Mouse (Mus musculus) myocyte (in vitro differentiated cells): Measurements from ENCODE around the gene Prex1. TPM values are rescaled to one million over a fixed set of nuclear protein-coding genes. Genes with fewer than 3 reads are reported as not detected.

Experiments used
- H3K27me3 ChIP-seq: one replicate; pipeline ENCODE4 v1.6.1; 2011; ENCODE audit not compliant: control insufficient read depth, insufficient read depth, insufficient read length
- H3K36me3 ChIP-seq: one replicate; pipeline ENCODE4 v1.6.1; 2011; ENCODE audit not compliant: control insufficient read depth, insufficient read depth
- H3K4me2 ChIP-seq: one replicate; pipeline ENCODE4 v1.6.1; 2011; ENCODE audit warnings: low read depth, control low read depth
- H3K4me3 ChIP-seq: one replicate; pipeline ENCODE4 v1.5.1; 2011; ENCODE audit warnings: mild to moderate bottlenecking, control low read depth, moderate library complexity
- H3K79me2 ChIP-seq: one replicate; pipeline ENCODE4 v1.6.1; 2011; ENCODE audit not compliant: control insufficient read depth, insufficient read depth
- H3ac ChIP-seq: one replicate; pipeline ENCODE4 v1.6.1; 2011; ENCODE audit not compliant: control insufficient read depth, insufficient read length
- CEBPB ChIP-seq: IDR thresholded peaks from 2 replicates; pipeline ENCODE4 v1.6.1; 2011; ENCODE audit warnings: mild to moderate bottlenecking, moderate library complexity; ENCODE audit not compliant: poor library complexity, insufficient read depth, severe bottlenecking
- E2F4 ChIP-seq: IDR thresholded peaks from one replicate; pipeline ENCODE4 v1.6.1; 2011; ENCODE audit warnings: mild to moderate bottlenecking, control low read depth, moderate library complexity; ENCODE audit not compliant: insufficient read depth
- MAX ChIP-seq: IDR thresholded peaks from one replicate; pipeline ENCODE4 v1.6.1; 2011; ENCODE audit warnings: low read depth, mild to moderate bottlenecking, control low read depth
- MYOD1 ChIP-seq, 3 experiments: IDR thresholded peaks; one replicate each; pipeline ENCODE4 v1.6.1; 2011; ENCODE audit warnings: control low read depth in 2 of 3, low read depth in 2 of 3, mild to moderate bottlenecking in 2 of 3, moderate library complexity in 1 of 3; ENCODE audit not compliant: insufficient read length in 2 of 3, control insufficient read depth in 1 of 3
- MYOG ChIP-seq, 3 experiments: IDR thresholded peaks; one replicate each; pipeline ENCODE4 v1.6.1; 2011; ENCODE audit warnings: control low read depth in 2 of 3, low read depth in 2 of 3, mild to moderate bottlenecking in 2 of 3; ENCODE audit not compliant: insufficient read length in 2 of 3, control insufficient read depth in 1 of 3, insufficient read depth in 1 of 3
- POLR2A ChIP-seq: IDR thresholded peaks from one replicate; pipeline ENCODE4 v1.6.1; 2011; ENCODE audit warnings: low read depth, mild to moderate bottlenecking, control low read depth, moderate library complexity; ENCODE audit not compliant: insufficient read length
- POLR2AphosphoS2 ChIP-seq: IDR thresholded peaks from one replicate; pipeline ENCODE4 v1.6.1; 2011; ENCODE audit warnings: low read depth, control low read depth; ENCODE audit not compliant: insufficient read length
- REST ChIP-seq: IDR thresholded peaks from one replicate; pipeline ENCODE4 v1.6.1; 2011; ENCODE audit warnings: mild to moderate bottlenecking, control low read depth, moderate library complexity; ENCODE audit not compliant: insufficient read depth, insufficient read length
- SRF ChIP-seq: IDR thresholded peaks from one replicate; pipeline ENCODE4 v1.6.1; 2011; ENCODE audit warnings: low read depth; ENCODE audit not compliant: control insufficient read depth, insufficient read length
- TCF12 ChIP-seq: IDR thresholded peaks from one replicate; pipeline ENCODE4 v1.6.1; 2011; ENCODE audit warnings: mild to moderate bottlenecking, control low read depth; ENCODE audit not compliant: poor library complexity, insufficient read depth, severe bottlenecking
- TCF3 ChIP-seq: IDR thresholded peaks from one replicate; pipeline ENCODE4 v1.6.1; 2011; ENCODE audit warnings: low read depth, control low read depth; ENCODE audit not compliant: insufficient read length
- USF1 ChIP-seq: IDR thresholded peaks from one replicate; pipeline ENCODE4 v1.6.1; 2011; ENCODE audit warnings: low read depth, mild to moderate bottlenecking, control low read depth, moderate library complexity
- polyA plus RNA-seq: library from polyadenylated mRNA; unstranded; fragments of >200 nt; fragmentation: generic; extraction: Trizol; gene quantifications from one replicate; pipeline ENCODE4 v1.2.1, GENCODE M21; 2012; ENCODE audit warnings: missing spikeins

Gene Prex1
- polyA plus RNA-seq, 1 experiment, result 0.17 TPM

GRCm38 (mm10) chr2:166622590-166622989 is 91.0 kb downstream of the Prex1 start:
- Histone ChIP-seq H3K4me3 (no peak overlapping the region), H3ac (no peak overlapping the region), H3K4me2 (no peak overlapping the region), H3K79me2 (no peaks in the 10 kb centered on the region), H3K36me3 (no peaks in the 10 kb centered on the region), H3K27me3 (peaks cover 39% of the 10 kb centered on the region)
- TF ChIP-seq TCF3, result no peak
- no peak for TF ChIP-seq MAX
- TF ChIP-seq USF1, result no peak
- TF ChIP-seq CEBPB, result no peak
- no peak for TF ChIP-seq E2F4
- TF ChIP-seq POLR2AphosphoS2, result no peak
- no peak for TF ChIP-seq SRF
- TF ChIP-seq REST, result no peak

DNA sequence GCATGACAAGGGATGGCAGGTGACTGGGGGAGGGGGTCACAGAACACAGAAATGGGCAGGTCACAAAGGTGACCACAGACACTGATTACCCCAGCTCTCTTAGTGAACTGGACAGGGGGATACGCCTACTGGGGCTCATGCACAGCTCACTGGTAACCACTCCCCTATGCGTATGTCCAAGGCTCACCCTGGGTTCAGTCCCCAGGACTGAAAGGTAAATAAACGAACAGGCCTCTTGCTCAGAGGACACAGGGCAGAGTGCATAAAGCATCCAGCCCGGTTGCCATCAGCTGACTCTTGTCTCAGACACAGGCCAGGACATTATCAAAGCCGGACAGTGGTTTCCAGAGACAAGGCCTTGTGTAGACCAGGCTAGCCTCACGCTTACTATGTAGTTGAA is 91.6 kb downstream of the Prex1 start:
- Histone ChIP-seq H3K27me3 (peaks cover 41% of the 10 kb centered on the region), H3K36me3 (no peaks in the 10 kb centered on the region), H3K79me2 (no peaks in the 10 kb centered on the region), H3K4me2 (no peak overlapping the region), H3K4me3 (no peak overlapping the region), H3ac (no peak overlapping the region)
- TF ChIP-seq CEBPB (no peak), MYOG (IDR thresholded peaks at IDR 0.05; ENCODE audit: control insufficient read depth in 1 of 3, insufficient read depth in 1 of 3, insufficient read length in 2 of 3, low read depth in 2 of 3) (no peak), MAX (no peak), TCF3 (no peak), E2F4 (no peak), SRF (no peak), USF1 (no peak), REST (no peak), POLR2A (no peak), POLR2AphosphoS2 (no peak), TCF12 (no peak), MYOD1 (IDR thresholded peaks at IDR 0.05; ENCODE audit: control insufficient read depth in 1 of 3, insufficient read length in 2 of 3, low read depth in 2 of 3) (no peak)

DNA sequence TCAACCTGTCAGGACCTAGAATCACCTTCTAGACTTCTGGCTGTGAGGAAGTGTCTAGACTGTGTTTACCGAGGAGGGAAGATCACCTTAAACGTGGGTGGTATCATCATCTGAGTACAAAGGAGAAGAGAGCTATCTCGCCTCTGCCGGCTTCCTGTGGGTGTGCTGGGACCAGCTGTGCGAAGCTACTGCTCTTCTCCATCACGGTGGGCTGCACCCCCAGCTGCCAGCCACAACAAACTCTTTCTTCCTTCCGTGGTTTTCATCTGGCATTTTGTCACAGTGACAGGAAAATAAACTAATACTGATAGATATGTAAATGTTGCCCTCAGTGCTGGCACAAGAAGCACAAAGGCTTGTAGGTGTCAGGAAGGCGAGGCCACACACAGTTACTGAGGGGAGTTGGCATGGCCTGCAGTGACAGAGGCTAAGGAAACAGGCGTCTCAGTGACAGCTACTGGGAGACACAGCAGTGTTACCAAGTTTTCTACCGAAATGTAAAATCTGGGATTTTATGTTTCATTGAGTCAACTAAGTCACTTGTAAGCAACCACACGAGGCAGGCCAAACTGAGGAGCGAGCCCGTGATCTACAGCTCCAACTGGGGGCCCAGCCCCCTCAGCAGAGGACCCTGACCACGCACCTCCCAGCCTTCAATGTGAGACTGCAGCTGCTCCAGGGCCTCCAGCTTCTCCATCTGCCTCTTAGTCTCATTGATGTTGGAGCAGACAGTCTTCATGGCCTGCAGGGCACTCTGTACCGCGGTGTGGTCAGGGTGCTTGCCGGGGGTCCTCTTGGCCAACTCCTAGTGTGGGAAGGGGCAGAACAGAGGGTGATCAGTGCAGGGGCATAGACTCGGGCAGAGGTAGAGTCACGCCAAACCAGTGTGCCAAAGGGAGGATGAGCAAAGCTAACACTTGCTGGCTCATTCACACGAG is 92.8 kb downstream of the Prex1 start:
- TF ChIP-seq MYOG (IDR thresholded peaks at IDR 0.05; ENCODE audit: control insufficient read depth in 1 of 3, insufficient read depth in 1 of 3, insufficient read length in 2 of 3, low read depth in 2 of 3) (no peak), CEBPB (no peak), SRF (no peak), MYOD1 (IDR thresholded peaks at IDR 0.05; ENCODE audit: control insufficient read depth in 1 of 3, insufficient read length in 2 of 3, low read depth in 2 of 3) (no peak), REST (no peak), TCF3 (no peak), USF1 (no peak), MAX (no peak), POLR2A (no peak)
- Histone ChIP-seq H3K4me3 (no peak overlapping the region), H3ac (no peak overlapping the region), H3K36me3 (no peaks in the 10 kb centered on the region), H3K4me2 (no peak overlapping the region), H3K27me3 (peaks cover 53% of the 10 kb centered on the region), H3K79me2 (no peaks in the 10 kb centered on the region)

GRCm38 (mm10) chr2:166619906-166620490 is 93.6 kb downstream of the Prex1 start:
- H3K4me3 ChIP-seq, result no peak overlapping the region
- H3K36me3 ChIP-seq, result no peaks in the 10 kb centered on the region
- no peak overlapping the region for H3K4me2 ChIP-seq
- TF ChIP-seq E2F4 (no peak), TCF12 (no peak), MYOG (IDR thresholded peaks at IDR 0.05; ENCODE audit: control insufficient read depth in 1 of 3, insufficient read depth in 1 of 3, insufficient read length in 2 of 3, low read depth in 2 of 3) (no peak), MYOD1 (IDR thresholded peaks at IDR 0.05; ENCODE audit: control insufficient read depth in 1 of 3, insufficient read length in 2 of 3, low read depth in 2 of 3) (no peak), CEBPB (no peak), TCF3 (no peak), POLR2A (no peak), POLR2AphosphoS2 (no peak), MAX (no peak), REST (no peak), SRF (no peak), USF1 (no peak)
- no peaks in the 10 kb centered on the region for H3K79me2 ChIP-seq
- no peak overlapping the region for H3ac ChIP-seq
- H3K27me3 ChIP-seq, result peaks cover 53% of the 10 kb centered on the region
